Mouse (Mus musculus) mesoderm, embryonic 11.5 days (tissue): ENCODE results near the gene Cisd1.

Experiments used
- DNase-seq: peaks from one replicate; pipeline ENCODE4 v3.0.0-alpha.2; 2012; ENCODE audit warnings: low read depth, low spot score

The Cisd1 gene

GRCm38 (mm10) chr10:71326789-71327188, 18.0 kb downstream of the Cisd1 start:
- DNase-seq, result peak; percentile 83

GRCm38 (mm10) chr10:71326123-71326522, 18.6 kb downstream of the Cisd1 start:
- DNase-seq, result no peak

GRCm38 (mm10) chr10:71323669-71324068, 21.1 kb downstream of the Cisd1 start:
- DNase-seq, result no peak

DNA sequence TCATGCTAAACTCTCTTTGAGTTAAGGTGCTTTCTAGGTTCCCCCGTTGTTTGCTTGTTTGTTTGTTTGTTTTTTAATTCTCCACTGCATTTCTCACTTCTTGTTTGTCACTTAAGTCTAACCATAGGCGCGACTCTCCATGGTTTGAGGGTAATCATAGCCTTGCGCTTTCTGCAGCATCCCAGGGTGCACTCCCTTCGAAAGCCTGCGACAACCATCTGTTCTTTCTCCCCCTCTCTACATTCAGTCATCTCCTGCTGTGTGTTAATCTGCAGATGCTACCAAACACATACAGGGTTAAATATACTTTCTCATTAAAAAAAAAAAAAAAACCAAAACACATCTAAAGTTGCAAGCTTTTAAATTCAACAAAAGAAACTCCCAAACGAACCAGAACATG, 28.3 kb downstream of the Cisd1 start:
- no peak for DNase-seq

DNA sequence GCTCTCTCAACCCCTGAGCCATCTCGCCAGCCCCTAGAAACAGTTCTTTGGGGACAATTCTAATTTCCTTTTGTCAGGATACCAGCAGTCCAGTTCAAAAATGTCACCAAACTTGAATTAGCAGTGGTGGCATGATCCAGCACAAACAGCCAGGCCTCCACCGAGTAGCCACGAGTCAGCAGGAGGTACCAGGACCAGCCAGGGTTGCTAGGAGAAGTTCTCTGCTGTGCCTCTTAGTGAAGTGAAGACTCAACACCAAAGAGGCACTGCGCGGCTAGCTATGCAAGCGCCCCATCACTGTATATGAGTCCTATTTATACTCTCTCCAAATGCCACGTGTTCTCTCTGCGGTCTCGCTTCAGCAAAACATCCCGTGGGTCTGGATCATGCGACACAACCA, 28.7 kb downstream of the Cisd1 start:
- no peak for DNase-seq

DNA sequence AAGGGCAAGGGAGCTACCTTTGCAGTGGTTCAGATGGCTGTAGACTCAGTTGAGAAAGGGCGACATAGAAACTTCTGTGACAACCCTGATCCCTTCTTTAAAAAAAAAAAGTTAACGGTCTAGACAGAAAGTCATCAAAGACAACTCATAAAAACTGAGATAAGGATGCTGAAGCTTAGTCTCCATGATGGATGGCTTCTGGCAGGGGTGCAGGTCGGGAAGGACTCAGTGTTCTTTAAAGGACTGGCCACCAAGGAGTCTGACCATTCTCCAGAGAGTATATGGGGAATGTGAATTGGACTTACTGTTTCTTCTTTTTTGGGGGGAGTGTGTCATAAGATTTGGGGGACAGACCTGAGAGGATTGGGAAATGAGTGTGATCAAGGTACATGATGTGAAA, 30.2 kb downstream of the Cisd1 start:
- no peak for DNase-seq

GRCm38 (mm10) chr10:71310288-71310687, 34.5 kb downstream of the Cisd1 start:
- DNase-seq, result no peak

GRCm38 (mm10) chr10:71308199-71308598, 36.6 kb downstream of the Cisd1 start:
- DNase-seq, result no peak

DNA sequence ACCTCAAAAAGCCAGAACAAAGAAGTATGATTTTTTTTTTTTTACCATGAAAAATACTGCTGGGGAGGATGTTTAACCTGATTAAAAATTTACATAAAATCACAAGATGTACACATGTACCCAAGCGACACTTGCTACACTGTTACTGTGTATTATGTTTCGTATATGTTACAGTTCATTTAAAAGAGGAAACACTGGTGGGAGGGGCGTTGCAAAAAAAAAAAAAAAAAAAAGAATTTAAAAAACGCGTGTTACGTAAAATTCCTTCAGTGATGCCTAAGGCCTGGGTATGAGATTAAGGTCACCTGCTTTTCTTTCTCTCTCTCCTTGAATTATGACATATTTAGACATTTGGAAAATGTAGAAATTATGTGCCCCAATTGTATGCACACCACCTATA, 38.0 kb downstream of the Cisd1 start:
- DNase-seq, result no peak

- DNase-seq, result peak; percentile 66
These were observed 38.6 kb downstream of the Cisd1 start for GRCm38 (mm10) chr10:71306190-71306589.

- DNase-seq, result no peak
These were observed 42.3 kb downstream of the Cisd1 start for GRCm38 (mm10) chr10:71302490-71302889.

- DNase-seq, result no peak
These were observed 44.6 kb downstream of the Cisd1 start for GRCm38 (mm10) chr10:71300161-71300560.

DNA sequence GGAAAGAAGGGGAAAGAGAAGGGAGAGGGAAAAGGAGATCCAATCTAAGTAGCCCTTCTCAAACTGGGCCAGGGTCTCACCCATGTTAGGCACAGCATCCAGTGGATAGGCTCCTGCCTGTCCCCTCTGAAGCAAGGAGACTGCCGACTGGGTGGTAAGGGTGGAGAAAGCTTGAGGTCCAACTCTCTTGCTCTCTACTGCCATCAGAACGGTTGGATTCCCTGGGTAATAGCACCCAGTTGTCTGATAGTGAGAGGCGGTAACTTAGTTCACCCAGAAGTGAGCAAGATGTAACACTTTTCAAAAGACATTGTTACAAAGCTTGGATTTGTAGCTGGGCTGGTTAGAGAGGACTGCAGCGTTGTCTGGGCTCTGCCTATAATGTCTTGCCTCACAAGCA, 51.5 kb downstream of the Cisd1 start:
- DNase-seq, result no peak

DNA sequence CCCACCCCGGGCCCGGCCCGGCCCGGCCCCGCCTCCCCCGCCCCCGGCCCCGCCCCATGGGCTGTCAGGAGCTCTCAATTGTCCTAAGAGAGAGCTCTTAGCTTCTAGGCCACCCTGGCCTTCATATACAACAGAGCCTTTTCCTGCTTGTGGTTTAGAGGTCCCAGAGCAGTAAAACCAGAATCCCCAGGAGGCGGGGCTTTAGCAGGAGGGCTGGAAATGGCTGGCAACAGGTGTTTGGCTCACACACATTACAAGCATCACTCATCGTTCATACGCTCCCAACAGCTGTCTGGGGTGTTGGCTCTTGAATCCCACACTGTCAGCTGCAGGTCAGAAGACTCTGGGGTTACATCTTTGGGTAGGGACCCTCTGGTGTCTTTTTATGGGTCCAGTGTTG, 52.5 kb downstream of the Cisd1 start:
- peak; percentile 53 for DNase-seq

- DNase-seq, result no peak
These were observed 53.0 kb downstream of the Cisd1 start for GRCm38 (mm10) chr10:71291801-71292200.

DNA sequence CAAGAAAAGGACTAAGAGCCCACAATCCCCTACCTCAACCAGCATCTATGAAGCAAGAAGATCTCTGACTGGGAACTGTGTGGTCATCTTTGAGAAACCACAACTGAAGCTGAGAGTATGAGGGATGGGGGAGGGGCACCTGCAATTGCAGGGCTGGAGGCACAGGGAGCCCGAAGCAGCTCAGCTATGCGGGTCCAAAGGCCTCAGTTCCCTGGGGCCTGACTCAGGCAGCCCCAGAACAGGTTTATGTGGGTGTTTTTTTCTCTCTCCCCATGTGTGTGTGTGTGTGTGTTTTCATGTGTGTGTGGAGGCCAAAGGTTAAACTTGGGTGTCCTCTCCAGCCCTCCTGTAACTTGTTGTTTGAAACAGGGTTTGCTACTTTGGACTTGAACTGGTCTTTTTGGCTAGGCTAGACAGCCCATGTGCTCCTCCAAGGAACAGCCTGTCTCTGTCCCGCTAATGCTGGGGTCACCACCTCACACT, 53.5 kb downstream of the Cisd1 start:
- DNase-seq, result no peak

- DNase-seq, result peak; percentile 82
These were observed 59.6 kb downstream of the Cisd1 start, which contains the start of gene Ube2d1 for GRCm38 (mm10) chr10:71285126-71285580. TSS of gene Ube2d1 (minus strand) at chr10:71285262.

DNA sequence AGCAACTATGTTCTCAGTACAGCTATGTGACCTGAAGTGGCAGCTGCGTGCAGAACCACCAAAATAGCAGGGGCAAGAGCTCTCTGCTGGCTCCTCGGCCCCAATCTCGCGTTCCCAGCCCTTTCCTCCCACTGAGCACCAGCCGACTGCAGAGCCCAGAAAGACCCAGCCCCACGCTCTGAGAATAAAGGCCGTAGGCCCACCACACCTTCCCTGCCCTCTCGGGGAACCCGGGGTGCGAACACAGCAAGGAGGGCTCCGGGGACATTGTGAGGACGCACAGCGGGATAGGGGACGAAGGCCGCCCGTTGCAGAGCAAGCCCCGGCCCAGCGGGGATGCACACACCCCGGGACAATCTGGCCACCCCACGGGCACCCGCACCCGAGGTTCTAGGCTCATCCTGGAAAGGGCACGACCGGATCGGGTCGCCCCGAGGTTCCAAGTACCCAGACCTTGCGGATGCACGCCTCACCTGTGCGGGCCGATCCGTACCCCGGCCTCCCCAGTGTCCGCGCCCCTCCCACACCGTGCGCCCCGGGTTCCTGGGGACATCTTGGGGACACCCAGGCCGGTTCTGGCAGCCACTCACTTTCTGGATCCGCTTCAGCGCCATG, 60.1 kb downstream of the Cisd1 start:
- DNase-seq, result peak; percentile 63

DNA sequence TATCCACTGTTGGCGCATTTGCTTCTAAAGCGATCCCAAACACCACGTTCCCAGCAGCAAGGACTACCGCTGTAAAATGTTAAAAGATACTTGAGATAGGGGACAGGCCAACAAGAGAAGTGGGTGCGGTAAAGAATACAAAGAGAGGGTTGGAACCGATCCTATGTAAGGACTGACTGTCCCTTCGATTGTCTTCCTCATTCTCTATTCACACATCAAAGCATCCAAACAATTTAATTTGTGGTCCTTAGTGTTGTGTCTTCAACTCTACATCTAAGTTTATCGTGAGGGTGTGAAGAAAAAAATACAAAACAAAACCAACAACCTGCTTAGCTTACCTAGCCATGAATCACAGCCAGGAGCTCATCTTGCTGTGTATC, 60.6 kb downstream of the Cisd1 start:
- DNase-seq, result no peak
